Mouse (Mus musculus): Measurements from ENCODE around the gene Fstl5.

The Fstl5 gene

DNA sequence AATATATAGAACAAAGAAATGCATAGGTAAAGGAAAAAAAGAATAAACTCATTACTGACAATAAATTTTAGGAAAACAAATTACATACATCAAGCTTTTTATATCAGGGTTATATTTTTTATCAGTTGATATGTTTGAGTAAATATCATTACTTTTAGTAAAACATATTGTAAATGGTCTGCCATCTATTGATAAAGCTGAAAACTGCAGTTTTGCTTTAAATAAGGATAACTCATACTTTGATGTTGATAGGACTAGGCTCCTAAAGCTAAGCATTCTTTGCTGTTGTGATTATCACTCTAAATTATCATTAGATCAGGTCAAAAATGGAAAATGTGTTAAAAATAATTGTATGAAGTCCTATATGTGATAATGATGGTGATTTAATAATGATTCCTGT is 493.3 kb downstream of the Fstl5 start:
- DNase-seq, result no peak

DNA sequence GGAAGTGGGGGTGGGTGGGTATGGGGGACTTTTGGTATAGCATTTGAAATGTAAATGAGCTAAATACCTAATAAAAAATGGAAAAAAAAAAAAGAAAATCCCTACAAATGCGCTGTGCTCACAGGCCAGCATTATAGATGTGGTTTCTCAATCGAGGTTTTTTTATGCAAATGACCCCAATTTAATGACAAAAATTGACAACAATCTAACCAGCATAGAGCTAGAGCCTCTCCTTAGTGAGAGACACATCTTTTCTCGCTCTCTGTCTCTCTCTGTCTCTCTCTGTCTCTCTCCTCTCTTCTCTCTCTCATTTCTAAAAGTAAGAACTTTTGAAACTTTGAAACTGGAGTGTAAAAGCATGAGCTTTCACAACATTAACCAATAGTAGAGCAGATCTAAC is 498.4 kb downstream of the Fstl5 start:
- DNase-seq, result no peak

GRCm38 (mm10) chr3:76572920-76573541 is 499.0 kb downstream of the Fstl5 start:
- DNase-seq, result no peak

- DNase-seq, result no peak
These were observed 519.1 kb downstream of the Fstl5 start for GRCm38 (mm10) chr3:76593148-76593547.

DNA sequence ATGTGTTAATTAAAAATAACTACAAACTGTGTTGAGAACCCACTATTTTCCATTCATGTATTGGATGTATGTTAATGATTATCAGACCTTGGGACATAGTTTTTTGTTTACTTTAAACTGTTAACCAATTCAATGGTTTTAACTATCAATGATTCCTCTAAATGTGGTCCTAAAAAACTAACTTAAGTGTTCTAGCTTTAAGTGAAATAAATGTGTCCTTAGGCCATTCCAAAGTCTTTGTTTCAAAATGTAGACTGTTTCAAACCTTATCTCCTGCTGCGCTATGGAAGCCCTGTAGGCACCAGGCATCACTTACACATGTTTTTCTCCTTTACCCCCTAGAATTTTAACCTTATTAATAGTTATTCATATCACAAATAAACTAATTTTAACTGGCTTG is 546.0 kb downstream of the Fstl5 start:
- no peak for DNase-seq

DNA sequence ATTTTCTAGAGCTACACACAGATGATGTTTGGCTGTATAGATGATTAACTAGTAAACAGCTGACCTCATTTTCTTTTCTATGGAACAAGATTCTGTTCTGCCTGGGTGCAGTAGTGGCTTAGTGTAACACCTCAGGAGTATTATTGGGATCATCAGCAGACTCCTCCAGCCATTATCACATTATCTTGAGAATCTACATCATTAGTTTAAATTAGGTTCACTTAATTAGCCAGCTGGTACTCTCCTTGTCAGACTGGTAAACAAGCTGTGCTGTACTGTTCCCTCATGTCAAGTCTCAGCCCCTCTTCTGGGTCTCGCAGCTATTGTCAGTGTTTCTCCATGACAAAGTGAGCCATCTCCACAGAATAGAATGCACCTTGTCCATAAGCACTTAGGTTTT is 580.2 kb downstream of the Fstl5 start:
- DNase-seq, result no peak

DNA sequence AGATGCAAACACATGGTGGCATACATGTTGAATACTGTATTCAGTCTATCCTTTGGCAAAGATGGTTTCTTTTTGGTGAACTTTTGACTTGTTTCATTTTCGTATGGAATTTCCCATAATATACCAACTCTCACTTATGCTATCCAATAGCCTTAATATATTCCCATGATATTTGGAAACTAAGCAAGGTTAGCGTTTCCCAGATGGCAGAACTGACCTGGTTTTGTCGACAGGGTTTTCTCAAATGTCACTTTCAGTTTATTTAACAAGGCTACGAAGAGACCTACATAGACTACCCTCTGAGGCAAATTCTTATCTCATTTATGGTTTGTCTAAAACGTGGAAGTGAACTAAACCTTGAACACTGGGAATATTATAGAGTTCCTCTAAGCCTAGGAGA is 596.8 kb downstream of the Fstl5 start:
- DNase-seq, result no peak

GRCm38 (mm10) chr3:76676006-76676405 is 601.9 kb downstream of the Fstl5 start:
- no peak for DNase-seq

DNA sequence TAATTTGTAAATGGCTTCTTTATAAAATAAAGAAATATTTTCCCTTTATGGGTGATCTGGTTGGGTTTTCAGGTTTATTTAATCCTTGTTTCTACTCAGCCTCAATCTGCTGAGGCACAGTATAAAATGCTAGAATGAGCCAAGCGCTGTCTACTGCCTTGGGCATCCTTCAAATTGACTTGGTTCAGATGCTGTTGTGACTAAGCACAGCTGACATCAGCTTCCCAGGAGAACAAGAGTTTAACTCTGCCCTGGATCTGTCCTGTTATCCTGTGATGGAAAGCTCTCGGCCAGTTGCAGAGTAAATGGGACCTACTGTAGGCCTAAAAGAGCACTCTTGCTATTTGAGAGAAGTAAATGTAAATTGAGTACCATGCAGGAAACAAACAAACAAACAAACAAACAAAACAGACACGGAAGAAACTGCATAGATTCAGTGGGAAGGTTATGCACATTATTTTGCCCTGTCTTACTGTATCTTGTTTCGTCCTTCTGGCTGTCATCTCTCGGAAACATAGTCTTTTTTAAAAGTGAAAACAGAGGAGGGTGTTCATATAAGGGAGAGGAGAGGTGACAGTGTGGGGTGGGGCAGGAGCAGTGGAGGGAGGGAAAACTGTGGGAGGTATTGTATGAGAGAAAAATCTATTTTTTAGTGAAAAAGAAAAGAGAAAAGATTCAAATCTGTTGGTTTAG is 605.9 kb downstream of the Fstl5 start:
- no peak for DNase-seq

GRCm38 (mm10) chr3:76680546-76680883 is 606.4 kb downstream of the Fstl5 start:
- no peak for DNase-seq

DNA sequence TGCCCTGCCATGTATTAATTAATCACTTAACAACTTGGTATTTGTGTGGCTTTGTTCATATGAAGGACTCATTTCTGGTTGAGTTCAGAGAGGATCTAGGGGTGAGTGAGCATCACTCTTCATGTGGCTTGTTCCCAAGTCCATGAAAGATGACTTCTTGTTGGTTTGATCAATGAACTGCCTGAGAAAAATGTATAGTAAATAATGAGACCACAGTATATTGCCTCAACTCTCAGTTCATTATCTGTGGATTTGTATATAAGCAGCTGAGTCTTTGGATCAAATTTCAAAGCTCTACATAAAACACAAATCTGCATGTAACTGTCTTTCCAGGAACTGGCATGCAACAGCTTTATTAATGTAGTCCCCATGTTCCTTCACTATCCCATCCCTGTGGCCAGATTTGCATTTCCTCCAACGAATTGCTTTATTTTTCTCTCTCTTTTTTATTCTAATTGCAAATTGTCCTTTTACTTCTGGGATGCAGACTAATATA is 623.1 kb downstream of the Fstl5 start:
- no peak for DNase-seq

DNA sequence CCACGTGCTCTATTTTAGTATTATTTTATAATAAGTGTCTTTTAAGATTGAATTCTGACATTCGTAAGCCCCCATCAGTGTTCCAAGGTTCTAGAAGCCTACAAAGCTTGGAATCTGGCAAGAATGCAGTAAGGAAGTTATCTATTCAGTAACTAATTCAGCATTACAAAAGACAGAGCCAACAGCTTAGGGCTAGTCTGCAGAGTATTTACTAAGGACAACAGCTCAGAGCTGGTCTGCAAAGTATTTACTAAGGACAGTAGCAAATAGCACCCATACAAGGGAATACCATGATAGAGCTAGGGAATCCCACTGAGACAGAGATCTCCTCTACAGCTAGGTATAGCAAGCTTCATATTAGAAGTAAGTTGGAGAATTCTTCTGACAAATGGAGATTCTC is 665.2 kb downstream of the Fstl5 start:
- DNase-seq, result no peak
